Comparison of ENCODE assay signal across 21 mouse cellular contexts in genomic region chr8:112922789-112923188, GRCm38 (mm10).
"Had no signal": no experiment of that assay in that cellular context is flagged by ENCODE, and none has a peak within 500 bp of the region (broad histone marks: within the 10 kb centered on the region; RNA-seq: fewer than 3 reads in every experiment).

No protein-coding gene starts in this region.

- DNase-seq: kidney, adult 2 months; kidney, postnatal 25 days; liver; lung, adult 18-20 months; lung, postnatal 10 days; lung, postnatal 36 days; right cerebral cortex, adult 18-20 months; right cerebral cortex, postnatal 14 days; right cerebral cortex, postnatal 4 days; thymus, postnatal 25 days had no signal

- H3K4me1 ChIP-seq: limb, embryonic 13.5 days; liver, embryonic 12.5 days; liver, embryonic 15.5 days; lung, embryonic 15.5 days; stomach, embryonic 15.5 days had no signal

- H3K4me2 ChIP-seq: limb, embryonic 13.5 days; liver, embryonic 12.5 days; liver, embryonic 15.5 days; lung, embryonic 15.5 days; midbrain, embryonic 12.5 days; midbrain, embryonic 15.5 days; stomach, embryonic 15.5 days had no signal

- H3K9me3 ChIP-seq: limb, embryonic 10.5 days; limb, embryonic 13.5 days; liver, embryonic 12.5 days; liver, embryonic 15.5 days; lung, embryonic 15.5 days; midbrain, embryonic 12.5 days; midbrain, embryonic 15.5 days; stomach, embryonic 15.5 days had no signal

- H3K9ac ChIP-seq: limb, embryonic 13.5 days; liver, embryonic 12.5 days; liver, embryonic 15.5 days; lung, embryonic 15.5 days; midbrain, embryonic 12.5 days; midbrain, embryonic 15.5 days; stomach, embryonic 15.5 days had no signal

- ATAC-seq: intestine, postnatal 0 days; liver, embryonic 12.5 days; midbrain, embryonic 15.5 days had no signal

- H3K27me3 ChIP-seq: limb, embryonic 13.5 days; liver, embryonic 12.5 days; liver, embryonic 15.5 days; lung, embryonic 15.5 days; midbrain, embryonic 12.5 days; midbrain, embryonic 15.5 days; stomach, embryonic 15.5 days had no signal

- H3K4me3 ChIP-seq: layer of hippocampus, adult 2 months; limb, embryonic 10.5 days; limb, embryonic 13.5 days; liver, embryonic 12.5 days; liver, embryonic 15.5 days; lung, embryonic 15.5 days; midbrain, embryonic 12.5 days; midbrain, embryonic 15.5 days; stomach, embryonic 15.5 days had no signal

- H3K27ac ChIP-seq: kidney, postnatal 0 days; layer of hippocampus, adult 2 months; limb, embryonic 10.5 days; limb, embryonic 13.5 days; liver, embryonic 12.5 days; liver, embryonic 15.5 days; lung, embryonic 15.5 days; midbrain, embryonic 12.5 days; midbrain, embryonic 15.5 days; stomach, embryonic 15.5 days had no signal

- H3K36me3 ChIP-seq: limb, embryonic 10.5 days; limb, embryonic 13.5 days; liver, embryonic 12.5 days; liver, embryonic 15.5 days; lung, embryonic 15.5 days; midbrain, embryonic 12.5 days; midbrain, embryonic 15.5 days; stomach, embryonic 15.5 days had no signal
